Mouse (Mus musculus): ENCODE measurements around the gene Gm21828. TPM values are rescaled to one million over a fixed set of nuclear protein-coding genes. Genes with fewer than 3 reads are reported as not detected.
"Not testable (repeated sequence)": the region's sequence is repeated elsewhere in the genome, so short reads cannot be mapped to it uniquely, and the experiment has no call there.

Gene Gm21828
- not detected in 2 replicates for polyA plus RNA-seq (2016; fragmentation: Nextera tagmentation; extraction: Ambion mirVana)

DNA sequence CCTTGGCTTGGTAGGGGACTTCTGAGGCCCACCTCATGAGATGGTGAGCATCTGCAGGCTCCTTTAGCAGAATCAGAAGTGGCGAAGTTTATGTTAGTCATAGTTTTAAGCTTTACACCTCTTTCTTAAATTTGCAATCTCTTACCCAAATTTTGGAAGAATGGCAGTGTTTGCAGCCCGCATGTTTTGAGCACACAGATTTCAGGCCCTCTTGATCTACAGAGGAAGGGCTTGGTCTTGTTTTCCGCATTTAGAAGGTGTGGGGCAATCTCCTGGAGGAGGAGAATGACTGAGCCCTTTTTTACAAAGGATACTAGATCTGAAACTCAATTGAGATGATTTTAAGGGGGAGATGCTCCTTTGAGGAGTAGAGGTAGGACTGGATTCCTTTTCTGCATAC, at the start of gene Gm21828:
Gene Gm21828, minus strand, starts transcription at position 101 of the 400 bp plus-strand sequence.
- not testable (repeated sequence) for H3K27ac ChIP-seq (replicated peaks); H3K36me3 ChIP-seq; H3K9me3 ChIP-seq; H3K4me3 ChIP-seq; H3K4me1 ChIP-seq; H3K9ac ChIP-seq (replicated peaks); H3K4me2 ChIP-seq (replicated peaks); ATAC-seq (ENCODE audit: low FRiP score, low read depth); H3K27me3 ChIP-seq
- WGBS = no CpG with 5 or more reads among the region's 3 CpGs

DNA sequence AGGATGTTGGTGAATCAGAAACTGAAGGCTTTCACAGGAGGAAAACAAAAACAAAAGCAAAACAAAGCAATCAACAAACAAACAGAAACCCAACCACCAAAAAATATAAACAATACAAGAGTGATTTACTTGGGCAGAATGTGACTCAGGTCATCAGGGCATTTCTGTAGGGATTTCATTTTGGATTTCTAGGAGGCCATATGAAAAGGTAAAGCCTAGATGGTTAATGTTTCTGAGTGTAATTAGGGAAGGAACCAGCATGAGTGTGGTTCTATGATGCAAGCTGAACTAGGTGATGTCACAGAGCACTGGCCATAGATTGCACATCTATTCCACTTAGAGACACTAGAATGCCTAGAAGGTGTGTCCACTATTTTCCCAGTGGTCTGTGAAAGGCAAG, 28.4 kb upstream of the Gm21828 start, which contains the start of the genes Gm21440 and Gm21454:
Gene Gm21440, plus strand, starts transcription at position 301 of the 400 bp plus-strand sequence.
Gene Gm21454, plus strand, starts transcription at position 352 of the 400 bp plus-strand sequence.
- H3K27me3 ChIP-seq; H3K4me1 ChIP-seq; ATAC-seq (ENCODE audit: low FRiP score, low read depth): not testable (repeated sequence)

More for the DNA sequence above, 28.4 kb upstream of the Gm21828 start, which contains the start of the genes Gm21440 and Gm21454:
- H3K27ac ChIP-seq (replicated peaks); H3K4me2 ChIP-seq (replicated peaks); H3K9me3 ChIP-seq; H3K9ac ChIP-seq (replicated peaks); H3K4me3 ChIP-seq; H3K36me3 ChIP-seq: not testable (repeated sequence)

Other genes with a start within 250 kb of the Gm21828 start
- gene Gm20807, start 181.0 kb downstream of the Gm21828 start, polyA plus RNA-seq (2016; fragmentation: Nextera tagmentation; extraction: Ambion mirVana) = not detected in 2 replicates
- gene Gm21891, start 90.4 kb downstream of the Gm21828 start, polyA plus RNA-seq (2016; fragmentation: Nextera tagmentation; extraction: Ambion mirVana) = not detected in 2 replicates
- not detected in 2 replicates for gene Gm21425, start 62.0 kb downstream of the Gm21828 start, polyA plus RNA-seq (2016; fragmentation: Nextera tagmentation; extraction: Ambion mirVana)
- gene Gm21440, start 28.5 kb upstream of the Gm21828 start, polyA plus RNA-seq (2016; fragmentation: Nextera tagmentation; extraction: Ambion mirVana) = not detected in 2 replicates
- not detected in 2 replicates for gene Gm21454, start 28.5 kb upstream of the Gm21828 start, polyA plus RNA-seq (2016; fragmentation: Nextera tagmentation; extraction: Ambion mirVana)
- not detected in 2 replicates for gene Gm21725, start 125.1 kb upstream of the Gm21828 start, polyA plus RNA-seq (2016; fragmentation: Nextera tagmentation; extraction: Ambion mirVana)
- not detected in 2 replicates for gene Gm21866, start 241.7 kb upstream of the Gm21828 start, polyA plus RNA-seq (2016; fragmentation: Nextera tagmentation; extraction: Ambion mirVana)